10 mouse cellular contexts compared by ENCODE assay signal in genomic region chr7:46603051-46603450, GRCm38 (mm10). TPM values are rescaled to one million over a fixed set of nuclear protein-coding genes. Genes with fewer than 3 reads are reported as not detected.
DNase-seq lines count a peak whose midpoint lies in the region; ATAC-seq lines count a peak whose summit lies in the region.
"Had no signal": no experiment of that assay in that cellular context is flagged by ENCODE, and none has a peak within 500 bp of the region (broad histone marks: within the 10 kb centered on the region; RNA-seq: fewer than 3 reads in every experiment).

No protein-coding gene starts in this region.

- no peak for ATAC-seq in midbrain, embryonic 14.5 days (ENCODE audit: low FRiP score, low TSS enrichment)
- ATAC-seq in midbrain, embryonic 16.5 days: no peak

- H3K4me1 ChIP-seq in midbrain, embryonic 14.5 days (ENCODE audit: control insufficient read depth, insufficient read depth, low read length): peaks cover 13% of the 10 kb centered on the region; the same call in 1 of the 2 replicates
- peaks cover 16% of the 10 kb centered on the region for H3K4me1 ChIP-seq in midbrain, embryonic 16.5 days (ENCODE audit: control insufficient read depth, insufficient read depth, low read length)

- intact Hi-C loops in heart, postnatal 25 days (cut with DNase I): no loop called here

- H3K27me3 ChIP-seq in midbrain, embryonic 14.5 days (ENCODE audit: control insufficient read depth, insufficient read depth, low read length): no peaks in the 10 kb centered on the region
- no peaks in the 10 kb centered on the region for H3K27me3 ChIP-seq in midbrain, embryonic 16.5 days (ENCODE audit: control insufficient read depth, insufficient read depth, low read depth, low read length)
- H3K27me3 ChIP-seq: CH12.LX; embryonic facial prominence, embryonic 13.5 days; heart, embryonic 15.5 days had no signal

- no peaks in the 10 kb centered on the region for H3K9me3 ChIP-seq in midbrain, embryonic 14.5 days (ENCODE audit: control insufficient read depth, low read length)
- H3K9me3 ChIP-seq in midbrain, embryonic 16.5 days (replicated peaks; ENCODE audit: control insufficient read depth, low read length, poor library complexity, severe bottlenecking): no peaks in the 10 kb centered on the region
- H3K9me3 ChIP-seq: embryonic facial prominence, embryonic 13.5 days; heart, embryonic 15.5 days had no signal

- H3K36me3 ChIP-seq in midbrain, embryonic 14.5 days (ENCODE audit: control insufficient read depth, insufficient read depth, low read length): 0 out of 2 replicates have a peak, but pooled peaks cover 8% of the 10 kb centered on the region
- no peaks in the 10 kb centered on the region for H3K36me3 ChIP-seq in midbrain, embryonic 16.5 days (ENCODE audit: control insufficient read depth, insufficient read depth, low read length)
- H3K36me3 ChIP-seq: embryonic facial prominence, embryonic 13.5 days; heart, embryonic 15.5 days had no signal

- H3K4me2 ChIP-seq in midbrain, embryonic 14.5 days (ENCODE audit: low read length): no peak overlapping the region
- H3K4me2 ChIP-seq in midbrain, embryonic 16.5 days (ENCODE audit: low read length): no peak overlapping the region
- H3K4me2 ChIP-seq: embryonic facial prominence, embryonic 13.5 days; heart, embryonic 15.5 days had no signal

- WGBS in midbrain, embryonic 14.5 days: 79% methylated on average over 7 of the region's 7 CpGs
- WGBS in midbrain, embryonic 16.5 days: 73% methylated on average over 7 of the region's 7 CpGs

- no peak overlapping the region for H3K4me3 ChIP-seq in midbrain, embryonic 14.5 days (replicated peaks; ENCODE audit: low read depth, low read length)
- no peak overlapping the region for H3K4me3 ChIP-seq in midbrain, embryonic 16.5 days (ENCODE audit: low read depth, low read length)
- H3K4me3 ChIP-seq: embryonic facial prominence, embryonic 13.5 days; heart, embryonic 15.5 days had no signal

- no peak overlapping the region for H3K9ac ChIP-seq in midbrain, embryonic 14.5 days (replicated peaks; ENCODE audit: low read length)
- no peak overlapping the region for H3K9ac ChIP-seq in midbrain, embryonic 16.5 days (ENCODE audit: low read depth, low read length)
- H3K9ac ChIP-seq: embryonic facial prominence, embryonic 13.5 days; heart, embryonic 15.5 days had no signal

- DNase-seq in heart, adult 9 months (ENCODE audit: low spot score in 2 of 2): peak; percentile 30 to 54
- no peak for DNase-seq in heart, postnatal 25 days (ENCODE audit: low spot score)
- no peak for DNase-seq in midbrain, embryonic 14.5 days
- DNase-seq in cerebellum, postnatal 10 days: peak; percentile 80 to 84
- no peak for DNase-seq in gastrocnemius, adult 8-10 months (ENCODE audit: low spot score in 2 of 2)
- no peak for DNase-seq in spleen, postnatal 10 days (ENCODE audit: low spot score in 2 of 2)

- 0 out of 2 replicates have a peak overlapping the region, but pooled peaks have one; percentile 62 for H3K27ac ChIP-seq in midbrain, embryonic 14.5 days (replicated peaks; ENCODE audit: low read depth, low read length)
- no peak overlapping the region for H3K27ac ChIP-seq in midbrain, embryonic 16.5 days (ENCODE audit: low read length)
- H3K27ac ChIP-seq: embryonic facial prominence, embryonic 13.5 days; heart, embryonic 15.5 days had no signal

RNA-seq across cellular contexts. Expression of gene Sergef, which starts 36.6 kb away (rescaled TPM):
- total RNA-seq in heart, postnatal 25 days (2021): 1 to 10 TPM; 3.7 to 4.0 TPM
- polyA plus RNA-seq in midbrain, embryonic 14.5 days (2014; fragmentation: Nextera tagmentation; extraction: Ambion mirVana): 31.1 and 36.5 TPM in 2 replicates
- polyA plus RNA-seq in midbrain, embryonic 16.5 days (2015; fragmentation: Nextera tagmentation; extraction: Ambion mirVana): 43.7 and 45.8 TPM in 2 replicates
- total RNA-seq in gastrocnemius, adult 8-10 months (2022): 1 to 10 TPM; 1.5 to 3.8 (median 3.1) TPM

Comparison
In these comparisons a context has a peak if more than half of its experiments do, and no peak if none do; other contexts are left out.
1. DNase-seq: peak in heart, adult 9 months (2 of 2) and cerebellum, postnatal 10 days (2 of 2); none in heart, postnatal 25 days (single experiment), midbrain, embryonic 14.5 days (single experiment), gastrocnemius, adult 8-10 months (0 of 2) and spleen, postnatal 10 days (0 of 2).